Mouse (Mus musculus) midbrain, embryonic 16.5 days (tissue): ENCODE results near the gene Imp3. TPM values are rescaled to one million over a fixed set of nuclear protein-coding genes. Genes with fewer than 3 reads are reported as not detected.

Experiments
- ATAC-seq: fragments of 200-750 bp; cut with Nextera tagmentation; 2 replicates; pipeline ENCODE4 v1.8.0; 2017; ENCODE audit warnings: moderate TSS enrichment
- H3K27ac ChIP-seq: fragments of 300-500 bp; sonication (generic); 2 replicates; pipeline ENCODE4 v1.5.1; 2014; ENCODE audit warnings: mild to moderate bottlenecking, low read length, mixed read lengths
- H3K27me3 ChIP-seq: fragments of 300-500 bp; sonication (generic); 2 replicates; pipeline ENCODE4 v1.6.1; 2014; ENCODE audit warnings: low read depth, low read length, mixed read lengths; ENCODE audit not compliant: control insufficient read depth, insufficient read depth
- H3K36me3 ChIP-seq: fragments of 300-500 bp; sonication (generic); 2 replicates; pipeline ENCODE4 v1.6.1; 2014; ENCODE audit warnings: mild to moderate bottlenecking, low read length, moderate library complexity, mixed read lengths; ENCODE audit not compliant: control insufficient read depth, insufficient read depth
- H3K4me1 ChIP-seq: fragments of 300-500 bp; sonication (generic); 2 replicates; pipeline ENCODE4 v1.6.1; 2014; ENCODE audit warnings: mild to moderate bottlenecking, low read length, mixed read lengths; ENCODE audit not compliant: control insufficient read depth, insufficient read depth
- H3K4me2 ChIP-seq: fragments of 300-500 bp; sonication (generic); 2 replicates; pipeline ENCODE4 v1.6.1; 2014; ENCODE audit warnings: mild to moderate bottlenecking, low read length, mixed read lengths
- H3K4me3 ChIP-seq: fragments of 300-500 bp; sonication (generic); 2 replicates; pipeline ENCODE4 v1.5.1; 2014; ENCODE audit warnings: low read depth, mild to moderate bottlenecking, low read length, moderate library complexity, mixed read lengths
- H3K9ac ChIP-seq: fragments of 300-500 bp; sonication (generic); 2 replicates; pipeline ENCODE4 v1.6.1; 2014; ENCODE audit warnings: low read depth, low read length, mixed read lengths
- H3K9me3 ChIP-seq: fragments of 300-500 bp; sonication (generic); replicated peaks from 2 replicates; pipeline ENCODE4 v1.6.1; 2014; ENCODE audit warnings: mild to moderate bottlenecking, low read length, mixed read lengths; ENCODE audit not compliant: control insufficient read depth, poor library complexity, severe bottlenecking
- WGBS: fragments of 180-500 bp; shearing (Covaris S2); extraction: QIAGEN DNeasy Blood & Tissue Kit; methylation state at CpG from one replicate; pipeline ENCODE4 v1.1.7; 2014; 5-methylcytosine and 5-hydroxymethylcytosine counted together
- polyA plus RNA-seq: library from polyadenylated mRNA; unstranded; fragments of >200 nt; fragmentation: Nextera tagmentation; extraction: Ambion mirVana; gene quantifications from 2 replicates; pipeline ENCODE4 v1.2.1, GENCODE M21; 2015

Gene Imp3
- polyA plus RNA-seq = 66.9 and 72.9 TPM in 2 replicates

GRCm38 (mm10) chr9:56937223-56938160 is at the start of gene Imp3:
Gene Imp3, plus strand, starts transcription at chr9:56937475.
- no peaks in the 10 kb centered on the region for H3K36me3 ChIP-seq
- H3K27ac ChIP-seq = peak within 1 kb of the TSS; percentile 87
- peak within 1 kb of the TSS; percentile 79 for H3K4me3 ChIP-seq
- H3K4me1 ChIP-seq = peaks cover 19% of the 10 kb centered on the region
- no peaks in the 10 kb centered on the region for H3K9me3 ChIP-seq
- WGBS = under 1% methylated on average over 73 of the region's 73 CpGs
- peak within 1 kb of the TSS; percentile 94 for H3K4me2 ChIP-seq
- H3K27me3 ChIP-seq = no peaks in the 10 kb centered on the region
- peak within 1 kb of the TSS; percentile 84 for H3K9ac ChIP-seq
- ATAC-seq = peak; percentile 96

GRCm38 (mm10) chr9:56887581-56887980 is 49.7 kb upstream of the Imp3 start:
- no peak for ATAC-seq
- WGBS = 95% methylated on average over 16 of the region's 16 CpGs

DNA sequence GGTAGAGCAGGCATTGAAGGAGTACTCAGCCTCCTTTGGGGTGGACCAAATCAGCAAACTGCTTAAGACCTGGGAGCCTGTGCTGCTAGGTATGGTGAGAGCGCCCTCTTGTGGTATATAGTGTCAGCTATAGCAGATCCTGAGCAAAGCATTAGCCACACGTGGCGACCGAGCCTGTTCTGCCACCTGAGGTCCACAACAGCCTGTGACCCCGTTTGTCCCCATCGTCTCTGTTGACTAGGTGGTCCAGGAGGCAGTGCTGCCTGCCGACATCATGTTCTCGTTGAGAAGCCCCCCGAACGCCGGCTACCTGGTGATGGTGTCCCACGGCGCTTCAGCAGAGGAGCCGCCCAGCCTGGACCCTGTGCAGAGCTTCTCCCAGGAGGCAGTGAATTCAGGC is 47.5 kb upstream of the Imp3 start:
- peak overlapping the region; percentile 64 for H3K9ac ChIP-seq

More at GRCm38 (mm10) chr9:56887581-56887980, 49.7 kb upstream of the Imp3 start:
- Histone ChIP-seq H3K9me3 (no peaks in the 10 kb centered on the region), H3K36me3 (no peaks in the 10 kb centered on the region), H3K4me3 (no peak overlapping the region), H3K4me2 (no peak overlapping the region), H3K27me3 (no peaks in the 10 kb centered on the region; the same call in 1 of the 2 replicates), H3K4me1 (peaks cover 6% of the 10 kb centered on the region), H3K9ac (no peak overlapping the region), H3K27ac (no peak overlapping the region)

DNA sequence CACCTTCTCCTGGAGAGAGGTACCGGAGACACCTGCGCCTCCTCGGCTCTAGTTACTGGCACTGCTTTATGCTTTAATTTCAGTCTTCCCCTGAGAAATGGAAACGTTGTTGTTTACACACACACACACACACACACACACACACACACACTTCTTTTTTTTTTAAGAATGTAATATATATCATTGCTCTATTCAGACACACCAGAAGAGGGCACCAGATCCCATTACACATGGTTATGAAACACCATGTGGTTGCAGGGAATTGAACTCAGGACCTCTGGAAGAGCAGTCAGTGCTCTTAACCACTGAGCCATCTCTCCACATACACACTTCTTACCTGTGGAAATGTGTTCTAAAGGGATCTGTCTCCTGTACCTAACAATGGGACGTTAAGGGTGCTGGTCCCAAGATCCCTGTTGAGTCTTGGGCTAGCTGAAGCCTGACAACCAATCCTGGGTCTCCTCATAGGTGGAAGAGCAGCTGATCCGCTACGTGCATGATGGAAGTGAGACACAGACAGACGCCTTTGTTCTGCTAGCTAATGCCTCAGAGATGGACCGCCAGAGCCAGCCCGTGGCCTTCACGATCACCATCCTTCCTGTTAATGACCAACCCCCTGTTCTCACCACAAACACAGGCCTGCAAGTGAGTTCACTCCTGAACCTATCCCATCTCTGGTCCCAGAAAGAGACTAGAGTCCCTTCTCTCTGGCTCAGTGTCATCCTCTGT is 46.6 kb upstream of the Imp3 start:
- Histone ChIP-seq H3K9me3 (no peaks in the 10 kb centered on the region), H3K4me2 (no peak overlapping the region), H3K36me3 (no peaks in the 10 kb centered on the region), H3K27me3 (no peaks in the 10 kb centered on the region; the same call in 1 of the 2 replicates), H3K4me1 (peaks cover 6% of the 10 kb centered on the region), H3K4me3 (no peak overlapping the region), H3K27ac (no peak overlapping the region), H3K9ac (peak overlapping the region; percentile 64; the same call in 1 of the 2 replicates)
- no peak for ATAC-seq
- 72% methylated on average over 11 of the region's 11 CpGs for WGBS

More for the DNA sequence above, 47.5 kb upstream of the Imp3 start:
- Histone ChIP-seq H3K27ac (no peak overlapping the region), H3K36me3 (no peaks in the 10 kb centered on the region), H3K4me3 (peak overlapping the region; percentile 29), H3K4me1 (peaks cover 6% of the 10 kb centered on the region), H3K27me3 (no peaks in the 10 kb centered on the region; the same call in 1 of the 2 replicates), H3K9me3 (no peaks in the 10 kb centered on the region), H3K4me2 (peak overlapping the region; percentile 70)
- 5% methylated on average over 14 of the region's 14 CpGs for WGBS
- ATAC-seq = peak; percentile 75

- peak; percentile 79 for ATAC-seq
- Histone ChIP-seq H3K9me3 (no peaks in the 10 kb centered on the region), H3K4me3 (0 out of 2 replicates have a peak overlapping the region, but pooled peaks have one; percentile 6), H3K4me1 (peaks cover 6% of the 10 kb centered on the region), H3K27ac (no peak overlapping the region), H3K36me3 (no peaks in the 10 kb centered on the region), H3K27me3 (no peaks in the 10 kb centered on the region; the same call in 1 of the 2 replicates), H3K9ac (peak overlapping the region; percentile 45), H3K4me2 (peak overlapping the region; percentile 53)
- 20% methylated on average over 12 of the region's 12 CpGs for WGBS
Observed at GRCm38 (mm10) chr9:56891517-56892011, 45.7 kb upstream of the Imp3 start.

GRCm38 (mm10) chr9:56892111-56892510 is 45.2 kb upstream of the Imp3 start:
- H3K27ac ChIP-seq = no peak overlapping the region
- H3K9ac ChIP-seq = no peak overlapping the region
- no peak for ATAC-seq
- no peaks in the 10 kb centered on the region for H3K9me3 ChIP-seq
- H3K4me1 ChIP-seq = peaks cover 6% of the 10 kb centered on the region
- no peak overlapping the region for H3K4me2 ChIP-seq
- no peak overlapping the region for H3K4me3 ChIP-seq
- no peaks in the 10 kb centered on the region; the same call in 1 of the 2 replicates for H3K27me3 ChIP-seq
- WGBS = 89% methylated on average over 10 of the region's 10 CpGs
- no peaks in the 10 kb centered on the region for H3K36me3 ChIP-seq

- no peaks in the 10 kb centered on the region; the same call in 1 of the 2 replicates for H3K27me3 ChIP-seq
- H3K4me1 ChIP-seq = peaks cover 6% of the 10 kb centered on the region
- no peak overlapping the region for H3K4me2 ChIP-seq
- 59% methylated on average over 8 of the region's 8 CpGs for WGBS
- ATAC-seq = no peak
- no peaks in the 10 kb centered on the region for H3K9me3 ChIP-seq
- no peak overlapping the region for H3K9ac ChIP-seq
- H3K4me3 ChIP-seq = no peak overlapping the region
- no peak overlapping the region for H3K27ac ChIP-seq
- no peaks in the 10 kb centered on the region for H3K36me3 ChIP-seq
Observed at GRCm38 (mm10) chr9:56893313-56893712, 44.0 kb upstream of the Imp3 start.

DNA sequence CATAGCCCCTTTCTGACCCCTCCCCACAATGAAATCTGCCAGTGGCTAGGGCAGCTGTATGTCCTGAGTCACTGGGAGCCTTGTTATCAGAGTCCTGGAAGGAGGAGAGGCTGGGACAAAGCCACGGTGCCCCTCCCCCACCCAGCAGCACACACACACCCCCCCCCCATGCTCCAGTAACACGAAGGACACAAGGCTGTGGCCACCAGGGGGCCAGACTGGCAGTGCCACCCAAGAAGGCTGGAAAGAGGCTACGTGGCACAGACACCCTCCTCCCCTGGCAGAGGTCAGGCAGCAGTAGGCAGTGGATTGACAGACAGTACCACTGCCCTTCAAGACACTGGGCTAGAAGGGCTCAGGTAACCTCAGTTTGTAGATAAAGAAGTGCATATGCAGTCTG is 43.3 kb upstream of the Imp3 start:
- 14% methylated on average over 3 of the region's 3 CpGs for WGBS
- ATAC-seq = no peak
- no peaks in the 10 kb centered on the region; the same call in 1 of the 2 replicates for H3K27me3 ChIP-seq
- peaks cover 6% of the 10 kb centered on the region for H3K4me1 ChIP-seq
- H3K4me3 ChIP-seq = no peak overlapping the region
- H3K9ac ChIP-seq = no peak overlapping the region
- no peak overlapping the region for H3K4me2 ChIP-seq
- H3K9me3 ChIP-seq = no peaks in the 10 kb centered on the region
- no peak overlapping the region for H3K27ac ChIP-seq
- no peaks in the 10 kb centered on the region for H3K36me3 ChIP-seq
